Mouse (Mus musculus) ES-CJ7 (cell line): Measurements from ENCODE around the gene Klhl26.
A peak's percentile ranks its signal among the peaks of the same experiment; 100 is the strongest.

Experiments
- DNase-seq: peaks from one replicate; pipeline ENCODE4 v3.0.0; 2011; ENCODE audit warnings: low read depth, low spot score

Gene Klhl26

DNA sequence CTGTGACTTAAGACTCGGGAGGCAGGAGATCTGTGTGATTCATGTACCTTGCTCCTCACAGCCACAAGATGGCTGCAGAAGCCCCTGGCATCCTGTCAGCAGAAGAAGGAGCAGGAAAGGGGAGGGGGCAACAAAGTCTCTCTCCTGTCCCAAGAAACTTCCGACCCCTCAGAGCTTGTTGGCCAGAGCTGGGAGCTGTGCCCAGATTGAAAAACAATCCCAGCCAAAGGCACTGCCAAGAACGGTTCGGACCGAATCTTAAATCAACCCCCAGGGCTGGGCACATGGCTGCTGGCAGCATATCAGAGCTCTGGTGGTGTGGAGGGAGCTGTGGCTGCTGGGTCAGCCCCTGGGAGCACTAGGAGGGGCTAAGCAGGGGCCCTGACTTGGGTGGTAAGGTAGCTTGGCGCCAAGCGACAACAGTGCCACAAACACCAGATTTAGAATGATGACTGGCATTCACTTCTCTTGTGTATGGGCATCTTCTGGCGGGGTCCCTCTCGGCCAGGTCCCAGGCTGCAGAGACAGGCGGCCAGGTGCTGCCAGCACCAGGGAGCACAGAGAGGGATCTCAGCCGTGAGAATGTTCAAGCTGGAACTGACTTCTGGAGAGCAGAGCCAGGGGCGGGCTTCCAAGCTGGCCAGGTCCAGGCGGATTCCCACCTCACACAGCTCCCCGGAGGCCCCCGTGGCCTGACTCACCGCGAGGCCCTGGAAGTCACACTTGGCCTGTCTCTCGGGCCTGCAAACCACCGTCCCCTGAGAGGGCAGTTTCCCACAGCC lies 28.9 kb downstream of the Klhl26 start:
- no peak for DNase-seq

DNA sequence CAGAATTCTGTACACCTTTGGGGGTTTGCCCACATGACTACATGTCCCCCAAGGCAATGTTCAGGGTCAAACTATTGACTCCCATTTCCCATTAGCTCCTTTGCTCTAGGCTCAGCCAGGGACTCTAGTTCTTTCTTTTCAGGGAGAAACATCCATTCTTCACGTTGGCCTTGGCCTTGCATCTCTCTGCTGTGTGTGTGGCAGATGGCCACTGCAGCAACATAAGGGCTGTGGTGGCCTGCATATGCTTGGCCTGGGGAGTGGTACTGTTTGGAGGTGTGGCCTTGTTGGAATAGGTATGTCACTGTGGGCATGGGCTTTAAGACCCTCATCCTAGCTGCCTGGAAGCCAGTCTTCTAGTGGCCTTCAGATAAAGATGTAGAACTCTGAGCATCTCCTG lies 30.8 kb downstream of the Klhl26 start:
- no peak for DNase-seq

DNA sequence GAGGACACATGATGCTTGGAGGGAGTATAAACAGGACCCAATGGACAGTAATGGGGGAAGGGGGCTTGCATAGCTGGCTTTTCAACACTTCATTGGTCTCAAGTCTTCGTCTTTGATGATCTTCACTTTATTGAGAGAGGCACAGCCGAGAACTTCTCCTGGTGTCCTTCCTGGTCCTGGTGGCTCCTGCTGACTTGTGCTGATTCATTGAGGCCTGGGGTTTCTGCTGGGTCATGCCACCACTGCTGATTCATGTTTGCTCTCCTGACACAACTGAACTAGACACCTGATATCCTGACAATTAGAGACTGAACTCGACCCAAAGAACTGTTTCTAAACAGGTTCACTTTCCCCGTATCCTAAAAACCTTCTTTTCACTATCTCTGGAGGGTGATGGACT lies 33.4 kb downstream of the Klhl26 start:
- no peak for DNase-seq

DNA sequence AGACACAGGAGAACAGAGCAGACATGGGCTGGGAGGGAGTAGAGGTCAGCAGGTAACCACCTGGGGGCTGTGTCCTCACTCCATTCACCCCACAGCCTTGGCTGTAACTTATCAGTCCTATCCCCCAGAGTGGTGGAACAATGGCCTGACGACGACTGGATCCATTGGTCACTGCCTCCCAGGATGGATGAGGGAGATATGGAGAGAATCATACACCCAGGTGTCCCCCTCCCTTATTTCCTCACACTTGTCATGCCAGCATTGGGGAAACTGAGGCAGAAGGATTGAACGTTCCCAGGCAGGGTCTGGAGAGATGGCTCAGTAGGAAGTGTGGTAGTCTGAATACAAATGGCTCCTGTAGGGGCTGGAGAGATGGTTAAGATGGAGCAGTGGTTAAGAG lies 35.2 kb downstream of the Klhl26 start:
- DNase-seq: no peak

DNA sequence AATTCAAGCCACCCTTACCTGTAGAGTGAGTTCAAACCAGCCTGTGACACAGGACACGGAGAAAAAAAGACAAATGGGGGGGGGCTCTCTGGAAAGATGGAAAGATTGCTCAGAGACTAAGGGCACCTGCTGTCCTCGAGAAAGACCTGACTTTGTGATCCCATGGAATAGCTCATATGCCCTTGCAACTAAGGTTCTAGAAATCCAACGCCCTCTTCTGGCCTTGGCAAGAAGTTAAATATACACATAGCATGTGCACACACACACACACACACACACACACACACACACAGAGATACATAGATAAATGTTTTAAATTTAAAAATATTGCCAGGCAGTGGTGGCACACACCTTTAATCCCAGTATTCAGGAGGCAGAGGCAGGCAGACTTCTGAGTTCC lies 36.5 kb downstream of the Klhl26 start:
- peak; percentile 60 for DNase-seq

DNA sequence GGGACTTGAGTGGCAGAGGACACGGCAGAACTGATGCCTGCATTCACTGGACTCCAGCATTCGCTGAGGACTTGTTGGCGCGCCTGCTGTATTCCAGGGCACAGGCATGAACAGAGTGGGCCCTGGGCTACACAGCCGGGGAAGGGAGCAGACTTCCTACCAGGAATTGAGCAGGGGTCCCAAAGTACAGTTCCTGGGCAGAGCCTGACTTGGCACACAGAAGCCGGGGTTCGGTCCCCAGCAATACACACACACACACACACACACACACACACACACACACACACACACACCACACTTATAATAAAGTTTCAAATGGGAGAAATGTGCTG lies 37.0 kb downstream of the Klhl26 start:
- no peak for DNase-seq

DNA sequence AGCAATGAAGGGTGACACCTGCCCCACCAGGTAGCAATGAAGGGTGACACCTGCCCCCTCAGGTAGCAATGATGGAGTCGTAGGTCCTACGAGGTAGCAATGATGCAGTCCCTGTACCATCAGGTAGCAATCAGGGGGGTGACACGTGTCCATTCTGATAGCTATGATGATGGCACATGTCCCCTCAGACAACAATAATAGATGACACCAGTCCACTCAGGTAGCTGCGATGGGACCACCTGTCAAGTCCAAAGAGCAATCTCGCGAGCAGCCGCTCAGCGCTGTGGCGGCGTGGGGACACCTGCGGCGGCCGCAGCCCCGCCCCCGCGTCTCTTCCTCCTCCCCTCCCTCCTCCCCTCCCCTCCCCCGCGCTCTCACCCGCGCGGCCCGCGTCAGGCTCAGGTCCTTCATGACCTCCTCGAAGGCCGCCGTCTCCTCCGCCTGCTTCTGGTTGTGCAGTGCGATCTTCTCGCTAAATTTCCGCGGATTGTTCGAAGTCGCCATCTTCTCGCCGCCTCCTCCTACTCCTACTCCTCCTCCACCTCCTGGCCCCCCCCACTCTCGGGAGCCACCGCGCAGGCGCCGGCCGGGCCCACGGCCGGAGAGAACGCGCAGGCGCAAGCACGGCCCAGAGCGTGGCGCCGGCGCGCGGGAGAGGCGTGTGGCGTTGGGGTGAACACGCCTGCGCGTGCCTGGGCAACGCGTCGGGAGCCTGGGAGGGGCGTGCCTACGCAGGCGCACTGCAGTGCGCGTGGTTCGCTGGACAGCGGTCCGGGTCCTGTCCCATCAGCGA lies 37.5 kb downstream of the Klhl26 start, which contains the start of gene Crtc1:
TSS of gene Crtc1 (minus strand) at position 525 of the 793 bp plus-strand sequence.
- DNase-seq: peak; percentile 97

DNA sequence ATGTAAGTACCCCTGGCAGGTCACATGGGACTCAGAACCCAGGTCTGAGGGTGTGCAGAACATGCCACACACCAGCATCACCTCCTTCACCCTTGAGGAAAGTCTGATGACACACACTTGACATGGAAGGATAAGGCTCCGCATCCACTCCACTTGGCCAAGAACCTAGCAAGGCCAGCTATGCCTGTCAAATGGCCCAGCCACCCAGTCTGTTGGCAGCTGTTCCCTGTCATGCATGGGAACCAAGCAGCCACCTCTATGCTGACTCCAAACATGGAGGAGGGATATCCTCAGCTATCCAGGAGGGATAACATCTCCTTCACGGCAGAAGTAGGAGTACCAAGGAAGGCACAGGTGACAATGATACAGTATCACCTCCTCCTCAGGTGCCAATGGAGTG lies 38.3 kb downstream of the Klhl26 start:
- no peak for DNase-seq

DNA sequence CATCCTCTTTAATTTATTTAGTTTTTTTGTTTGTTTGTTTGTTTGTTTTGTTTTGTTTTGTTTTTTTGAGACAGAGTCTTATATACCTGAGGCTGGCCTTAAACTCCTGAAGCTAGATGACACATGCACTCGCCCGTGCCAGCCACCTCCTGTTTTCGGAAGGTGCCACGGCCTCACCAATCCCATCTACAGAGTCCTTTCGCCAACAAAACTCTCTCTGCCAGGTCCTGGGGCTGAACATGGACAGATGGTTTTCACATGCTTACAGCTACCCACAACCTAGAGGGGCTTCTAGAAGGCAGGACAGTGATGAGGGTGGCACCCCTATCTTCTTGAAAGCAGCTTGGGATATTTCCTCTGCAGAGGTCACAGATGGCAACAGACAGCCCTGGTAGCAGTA lies 41.6 kb downstream of the Klhl26 start:
- DNase-seq: no peak

DNA sequence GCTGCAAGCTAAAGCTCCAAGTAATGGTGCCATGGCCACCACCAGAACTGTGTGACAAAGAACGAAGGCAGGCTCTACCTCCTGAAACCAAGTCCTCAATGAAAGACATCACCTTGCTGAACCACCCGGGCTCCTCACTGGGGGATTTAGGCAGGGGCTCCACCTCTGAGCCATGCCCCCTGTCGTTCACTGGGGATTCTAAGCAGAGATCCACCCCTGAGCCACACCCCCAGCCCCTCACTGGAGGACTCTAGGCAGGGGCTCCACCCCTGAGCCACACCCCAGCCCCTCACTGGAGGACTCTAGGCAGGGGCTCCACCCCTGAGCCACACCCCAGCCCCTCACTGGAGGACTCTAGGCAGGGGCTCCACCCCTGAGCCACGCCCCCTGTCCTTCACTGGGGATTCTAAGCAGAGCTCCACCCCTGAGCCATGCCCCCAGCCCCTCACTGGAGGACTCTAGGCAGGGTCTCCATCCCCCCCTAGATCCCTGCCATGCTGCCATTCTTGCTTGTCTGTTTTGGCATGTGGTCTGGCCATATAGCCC lies 43.7 kb downstream of the Klhl26 start:
- DNase-seq: peak; percentile 74

DNA sequence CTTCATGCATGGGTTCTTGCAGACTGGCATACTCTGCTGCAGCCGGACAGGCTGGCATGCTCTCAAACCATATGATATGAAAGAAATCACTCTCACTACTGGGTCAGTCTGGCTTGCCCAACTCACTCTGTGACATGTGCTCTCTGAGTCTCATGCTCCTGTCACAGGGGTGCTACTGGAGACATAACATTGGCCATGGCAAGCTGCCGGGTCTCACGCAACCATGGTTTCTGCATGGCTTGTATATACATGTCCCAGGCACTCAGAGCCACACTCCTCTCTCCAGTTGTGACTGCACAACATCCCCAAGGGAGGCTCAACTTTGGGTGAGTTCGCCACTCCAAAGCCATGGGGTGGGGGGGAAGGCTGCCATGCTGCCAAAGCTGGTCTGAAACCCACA lies 45.6 kb downstream of the Klhl26 start:
- no peak for DNase-seq

DNA sequence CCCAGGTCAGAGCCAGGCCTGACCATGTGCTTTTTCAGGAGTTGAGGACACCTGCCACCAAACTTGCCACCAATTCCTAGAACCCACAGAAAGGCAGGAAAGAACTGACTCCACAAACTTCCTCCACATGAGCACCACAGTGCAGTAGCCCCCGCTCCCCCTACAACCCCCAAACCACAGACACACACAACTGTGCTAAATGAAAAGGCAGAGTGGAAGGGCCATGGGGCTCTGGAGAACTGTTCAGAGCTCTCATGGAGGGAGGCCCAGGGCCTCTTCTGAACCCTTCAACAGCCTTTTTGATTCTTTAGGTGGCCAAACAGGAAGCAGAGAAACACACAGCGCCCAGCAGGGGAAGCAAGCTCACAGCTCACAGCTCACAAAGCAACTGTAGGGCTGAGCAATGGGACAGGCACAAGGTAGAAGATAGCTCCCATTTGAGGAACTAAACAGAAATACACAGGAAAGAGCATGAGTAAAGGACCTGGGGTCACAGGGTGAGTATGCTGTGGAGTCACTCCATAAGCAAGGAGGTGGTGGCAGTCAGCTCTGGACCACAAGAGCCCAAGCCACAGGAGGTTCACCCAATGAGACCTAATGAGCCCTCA lies 50.4 kb downstream of the Klhl26 start:
- DNase-seq: no peak

DNA sequence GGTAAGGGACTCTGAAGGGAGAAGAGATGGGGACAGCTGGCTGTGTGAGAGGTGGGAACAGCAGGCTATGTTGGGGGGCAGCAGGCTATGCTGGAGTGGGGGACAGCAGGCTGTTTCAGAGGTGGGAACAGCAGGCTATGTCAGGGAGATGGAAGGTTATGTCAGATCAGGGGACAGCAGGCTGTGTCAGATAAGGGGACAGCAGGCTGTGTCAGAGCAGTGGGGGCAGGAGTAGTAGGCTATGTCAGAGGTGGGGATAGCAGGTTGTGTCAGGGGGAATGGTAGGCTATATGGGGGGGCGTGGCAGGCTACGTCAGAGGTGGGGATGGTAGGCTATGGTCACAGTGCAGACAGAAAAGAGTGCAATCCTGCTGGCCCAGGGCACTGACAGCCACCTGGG lies 54.0 kb downstream of the Klhl26 start:
- DNase-seq: no peak

DNA sequence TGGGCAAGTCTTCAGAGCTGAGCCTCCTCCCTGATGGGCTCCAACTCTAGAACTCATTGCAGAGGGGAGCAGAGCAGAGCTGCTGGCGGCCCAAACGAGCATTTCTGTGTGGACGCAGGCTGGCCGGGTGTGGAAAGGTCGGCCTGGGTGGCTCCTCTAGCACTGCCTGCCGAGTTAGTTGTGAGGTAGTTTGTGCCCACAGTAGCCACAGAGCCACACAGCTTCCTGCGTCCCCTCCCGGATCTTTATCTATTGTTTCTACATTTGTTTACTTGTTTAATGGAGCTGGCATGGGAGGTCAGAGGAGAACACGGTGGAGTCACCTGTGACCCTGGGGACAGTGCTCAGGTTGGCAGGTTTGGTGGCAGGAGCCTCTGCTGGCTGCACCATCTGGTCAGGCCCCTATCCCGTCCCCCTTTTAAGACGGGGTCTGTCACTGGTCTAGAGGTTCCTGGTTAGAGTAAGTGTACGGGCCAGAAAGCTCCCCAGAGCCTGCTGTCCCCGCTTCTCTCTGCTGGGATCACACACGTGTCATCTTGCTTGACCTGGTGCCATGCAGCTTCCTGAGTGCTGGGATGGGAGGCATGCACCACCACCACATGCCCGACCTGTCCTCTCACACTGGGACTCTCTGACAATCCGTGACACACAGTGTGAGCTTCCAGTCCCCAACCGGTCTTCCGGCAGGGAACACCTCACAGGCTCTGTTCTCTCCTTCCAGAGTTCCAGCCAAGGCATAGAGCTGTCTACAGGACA lies 55.2 kb downstream of the Klhl26 start:
- no peak for DNase-seq

DNA sequence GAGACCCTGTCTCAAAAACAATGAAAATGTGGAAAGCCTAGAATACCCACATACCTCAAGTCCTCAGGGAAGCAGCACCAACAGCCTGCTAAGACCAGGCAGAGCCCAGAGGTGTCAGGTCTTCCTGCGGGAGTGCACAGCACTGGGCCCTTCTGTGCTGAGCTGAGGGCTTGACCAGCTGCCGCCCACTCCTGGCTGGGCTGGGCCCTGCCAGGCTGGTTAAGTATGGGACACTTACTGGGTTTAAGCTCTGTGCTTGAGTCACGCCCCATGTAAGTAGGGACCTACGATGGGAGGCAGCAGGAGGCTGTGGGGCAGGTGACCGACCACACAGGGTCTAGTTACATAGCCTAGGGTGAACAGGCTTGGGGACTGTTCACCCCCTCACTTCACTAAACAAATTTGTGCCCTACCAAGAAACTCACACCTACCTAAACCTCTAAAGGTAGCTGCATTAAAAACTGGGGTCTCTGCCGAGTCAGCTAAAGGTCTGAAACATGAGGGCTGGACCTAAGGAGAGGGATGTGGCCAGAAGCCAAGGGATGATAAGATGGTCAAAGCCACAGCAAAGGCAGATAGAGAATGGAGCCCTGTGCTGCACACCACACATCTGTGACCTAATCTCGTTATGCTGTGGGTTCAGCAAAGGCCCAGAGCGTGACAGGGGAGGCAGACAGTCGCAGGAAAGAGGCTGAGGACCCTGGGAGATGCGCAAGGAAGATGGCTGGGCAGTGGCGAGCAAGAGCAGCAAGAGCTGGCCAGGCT lies 56.7 kb downstream of the Klhl26 start:
- no peak for DNase-seq

DNA sequence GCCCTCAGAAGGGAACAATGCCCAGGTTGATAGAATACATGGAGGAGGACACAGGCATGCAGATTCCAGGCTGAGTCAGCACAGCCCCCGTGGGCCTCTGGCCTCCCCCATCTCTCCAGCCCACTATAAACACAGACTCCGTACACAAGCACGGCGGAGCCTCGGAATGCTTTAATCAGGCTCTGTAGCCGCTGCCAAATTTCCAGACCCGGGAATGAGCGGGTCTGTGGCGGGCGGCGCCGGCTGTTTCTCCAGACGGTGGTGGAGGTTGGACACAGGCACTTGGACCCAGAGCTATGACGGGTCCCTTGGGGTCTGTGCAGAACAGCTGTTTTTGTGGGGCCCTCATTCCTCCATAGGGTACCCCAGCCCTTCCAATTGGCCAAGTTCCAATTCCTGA lies 57.8 kb downstream of the Klhl26 start:
- DNase-seq: no peak

DNA sequence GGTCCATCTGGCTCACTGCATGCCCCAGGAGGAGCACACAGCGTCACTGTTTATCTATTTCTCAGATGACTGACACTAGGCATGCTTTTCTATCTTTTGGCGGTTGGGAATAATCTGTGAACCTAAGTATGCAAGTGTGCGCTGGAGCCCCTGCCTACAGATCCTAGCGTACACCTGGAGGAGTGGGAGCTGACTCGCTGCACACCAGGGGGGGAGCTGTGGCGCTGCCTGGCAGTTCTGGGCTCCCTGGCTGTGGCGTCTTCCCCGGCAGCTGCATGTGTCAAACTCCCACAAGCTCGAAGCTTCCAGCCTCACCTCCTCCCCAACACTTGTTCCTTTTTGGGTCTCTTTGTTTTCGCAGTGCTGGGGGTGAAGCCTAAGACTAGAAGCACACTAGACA lies 58.9 kb downstream of the Klhl26 start:
- no peak for DNase-seq

DNA sequence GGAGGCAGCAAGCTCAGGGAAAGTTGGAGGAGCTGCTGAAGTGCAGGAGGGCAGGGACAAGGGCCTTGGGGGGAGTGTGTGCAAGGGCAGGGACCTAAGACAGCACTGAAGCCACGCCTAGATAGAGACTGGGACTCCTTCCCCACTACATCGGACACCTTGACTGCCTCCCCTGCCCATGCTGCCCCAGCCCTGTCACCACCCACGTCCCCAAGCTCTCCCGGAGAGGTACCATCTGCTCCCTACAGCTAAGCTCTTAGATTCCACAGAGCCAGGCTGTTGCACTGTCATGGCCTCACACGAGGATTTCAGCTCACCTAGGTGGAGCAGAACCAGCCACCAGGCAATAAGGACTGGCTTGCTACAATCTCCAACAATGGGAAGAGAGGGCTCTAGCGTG lies 59.8 kb downstream of the Klhl26 start:
- DNase-seq: no peak

DNA sequence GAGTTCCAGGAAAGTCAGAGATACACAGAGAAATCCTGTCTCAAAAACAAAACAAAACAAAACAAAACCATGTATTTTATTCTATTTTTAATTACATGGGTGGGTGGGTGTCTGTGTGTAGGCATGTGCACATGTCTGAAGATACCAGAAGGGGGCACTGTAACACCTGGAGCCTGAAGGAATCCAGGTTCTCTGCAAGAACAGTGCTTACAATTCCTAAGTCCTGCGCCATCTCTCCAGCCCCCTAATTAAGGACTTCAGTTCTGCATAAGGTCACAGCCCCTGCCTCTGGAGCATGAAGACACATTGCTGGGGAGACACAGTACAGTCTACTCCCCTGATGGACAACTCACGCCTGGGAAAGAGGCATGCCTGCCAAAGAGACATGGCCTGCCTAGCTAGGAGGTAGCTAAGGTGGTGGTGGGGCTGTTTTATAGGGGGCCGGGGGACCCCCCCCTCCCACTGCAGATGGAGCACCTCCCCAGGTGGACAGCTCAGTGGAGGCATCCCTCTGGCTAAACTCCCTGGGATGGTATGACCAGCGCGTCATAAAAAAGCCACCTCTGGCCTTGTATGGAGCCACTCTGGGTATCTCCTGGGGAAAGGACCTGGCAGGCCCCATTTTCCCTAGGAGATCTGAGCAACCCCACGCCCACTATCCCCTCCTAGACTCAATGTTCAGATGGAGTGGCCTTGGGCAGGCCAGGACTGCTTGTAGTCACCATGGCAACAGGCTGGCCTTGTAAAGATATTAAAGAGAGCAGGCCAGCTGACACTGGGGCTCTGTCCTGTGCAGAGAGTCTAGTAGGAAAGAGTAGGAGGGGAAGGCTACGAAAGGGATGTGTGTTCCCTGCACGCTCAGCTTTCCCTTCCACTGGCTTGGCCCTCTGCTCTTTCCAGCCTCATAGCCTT lies 61.0 kb downstream of the Klhl26 start:
- DNase-seq: peak; percentile 76
